Mouse (Mus musculus) liver, embryonic 14.5 days (tissue): Measurements from ENCODE around the gene Sycp2l.

Experiments
- CTCF ChIP-seq: IDR thresholded peaks from 2 replicates; pipeline ENCODE4 v1.5.1; 2016; ENCODE audit warnings: antibody characterized with exemption, low read depth, control low read depth
- EP300 ChIP-seq: IDR thresholded peaks from 2 replicates; pipeline ENCODE4 v1.6.1; 2016; ENCODE audit warnings: antibody characterized with exemption, low read depth

DNA sequence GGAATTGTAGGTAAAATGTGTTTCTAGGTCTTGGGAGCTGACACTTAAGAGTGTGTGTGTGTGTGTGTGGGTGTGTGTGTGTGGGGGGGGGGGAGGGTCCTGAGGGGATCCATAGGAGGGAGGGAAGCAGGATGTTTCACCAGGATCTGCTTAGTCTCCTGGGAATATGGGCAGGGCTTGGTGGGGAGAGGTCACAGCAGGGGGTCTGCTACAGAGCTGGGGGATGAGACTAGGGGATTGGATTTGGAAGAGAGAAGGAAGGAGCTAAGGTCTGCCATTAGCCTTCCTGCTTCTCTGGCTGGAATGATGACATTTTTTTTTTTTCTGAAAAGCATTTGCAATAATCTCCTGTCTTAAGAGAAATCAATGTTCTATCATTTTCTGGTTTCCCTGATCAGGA, 25.4 kb upstream of the Sycp2l start:
- TF ChIP-seq CTCF (no peak), EP300 (no peak)
